Mouse (Mus musculus) stomach, postnatal 0 days (tissue): ENCODE data around the gene Higd2a.

Experiments
- CTCF ChIP-seq: IDR thresholded peaks from 2 replicates; pipeline ENCODE4 v1.5.1; 2016; ENCODE audit warnings: antibody characterized with exemption, low read depth, mild to moderate bottlenecking, moderate library complexity
- EP300 ChIP-seq: optimal IDR thresholded peaks from 2 replicates; pipeline ENCODE3; 2016; ENCODE audit warnings: antibody characterized with exemption

- peak; percentile 72 for TF ChIP-seq CTCF
- no peak for TF ChIP-seq EP300
These were observed 24.2 kb upstream of the Higd2a start for GRCm38 (mm10) chr13:54565594-54566345.
